Mouse (Mus musculus) urinary bladder, postnatal 10 days (tissue): Measurements from ENCODE around the gene Daglb.

Source experiments
- DNase-seq: peaks from one replicate; pipeline ENCODE4 v3.0.0; 2022; ENCODE audit warnings: low spot score

Gene Daglb

GRCm38 (mm10) chr5:143464100-143464756 lies at the start of gene Daglb:
Daglb (plus strand) TSS chr5:143464584.
- DNase-seq: peak; percentile 40

- no peak for DNase-seq
Observed at GRCm38 (mm10) chr5:143421484-143421883, 42.9 kb upstream of the Daglb start.

- no peak for DNase-seq
Observed at GRCm38 (mm10) chr5:143422990-143423389, 41.4 kb upstream of the Daglb start.

- DNase-seq: peak; percentile 21
Observed at GRCm38 (mm10) chr5:143423899-143424519, 40.4 kb upstream of the Daglb start.

- peak; percentile 27 for DNase-seq
Observed at GRCm38 (mm10) chr5:143434421-143434820, 30.0 kb upstream of the Daglb start.

GRCm38 (mm10) chr5:143441298-143441697 lies 23.1 kb upstream of the Daglb start:
- no peak for DNase-seq

- no peak for DNase-seq
Observed at GRCm38 (mm10) chr5:143441753-143442152, 22.6 kb upstream of the Daglb start.

GRCm38 (mm10) chr5:143463671-143464070 lies 713 bp upstream of the Daglb start:
- no peak for DNase-seq

- no peak for DNase-seq
Observed at GRCm38 (mm10) chr5:143464757-143465118, 354 bp downstream of the Daglb start.

- DNase-seq: no peak
Observed at GRCm38 (mm10) chr5:143465156-143466085, 1.0 kb downstream of the Daglb start.

GRCm38 (mm10) chr5:143466891-143467669 lies 2.7 kb downstream of the Daglb start:
- DNase-seq: no peak

- no peak for DNase-seq
Observed at GRCm38 (mm10) chr5:143467931-143468330, 3.5 kb downstream of the Daglb start.

- DNase-seq: no peak
Observed at GRCm38 (mm10) chr5:143469628-143470027, 5.2 kb downstream of the Daglb start.

GRCm38 (mm10) chr5:143470421-143471164 lies 6.2 kb downstream of the Daglb start:
- DNase-seq: no peak

GRCm38 (mm10) chr5:143471165-143471546 lies 6.8 kb downstream of the Daglb start:
- no peak for DNase-seq

- no peak for DNase-seq
Observed at GRCm38 (mm10) chr5:143471953-143472618, 7.7 kb downstream of the Daglb start.

- DNase-seq: no peak
Observed at GRCm38 (mm10) chr5:143475153-143475844, 10.9 kb downstream of the Daglb start.

- no peak for DNase-seq
Observed at GRCm38 (mm10) chr5:143476013-143476412, 11.6 kb downstream of the Daglb start.

- DNase-seq: no peak
Observed at GRCm38 (mm10) chr5:143477901-143478300, 13.5 kb downstream of the Daglb start.

- DNase-seq: no peak
Observed at GRCm38 (mm10) chr5:143484955-143485354, 20.6 kb downstream of the Daglb start.
